ENCODE assay signal across 8 mouse cellular contexts in the genomic region with DNA sequence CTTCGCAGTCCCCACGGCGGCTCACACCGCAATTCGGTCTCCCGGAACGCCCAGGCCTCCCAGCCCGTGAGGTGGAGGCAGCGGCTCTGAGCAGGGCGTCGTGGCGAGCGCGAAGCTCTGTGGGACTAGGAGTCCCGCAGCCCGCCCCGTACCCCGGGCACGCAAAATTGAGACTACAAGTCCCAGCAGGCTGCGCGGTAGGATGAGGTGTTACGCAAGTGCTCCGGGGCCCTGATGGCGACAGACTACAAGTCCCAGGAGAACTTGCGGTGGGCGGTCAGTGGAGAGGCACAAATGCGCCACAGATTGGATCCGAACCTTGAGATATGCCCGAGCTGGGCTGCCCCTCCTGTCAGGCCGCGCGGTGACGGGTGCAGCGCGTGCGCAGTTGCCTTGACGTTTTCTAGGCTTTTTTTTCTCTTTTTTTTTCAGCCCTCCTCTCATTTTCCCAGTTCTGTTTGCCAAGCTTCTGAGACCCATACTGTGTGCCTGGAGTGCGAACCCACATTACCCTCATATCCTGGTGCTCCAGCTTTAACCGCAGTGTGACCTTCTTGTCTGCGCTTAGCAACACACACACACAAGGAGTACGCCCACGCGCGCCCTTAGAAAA. TPM values are rescaled to one million over a fixed set of nuclear protein-coding genes. Genes with fewer than 3 reads are reported as not detected.
DNase-seq lines count a peak whose midpoint lies in the region; ATAC-seq lines count a peak whose summit lies in the region.

No protein-coding gene starts in this region.

- H3K36me3 ChIP-seq in hindbrain, embryonic 16.5 days (ENCODE audit: control insufficient read depth, insufficient read depth, low read length), result no peaks in the 10 kb centered on the region
- no peaks in the 10 kb centered on the region for H3K36me3 ChIP-seq in macrophage (ENCODE audit: inconsistent target)

- H3K4me3 ChIP-seq in hindbrain, embryonic 16.5 days (ENCODE audit: low read length), result peak overlapping the region; percentile 65
- peak overlapping the region; percentile 65 for H3K4me3 ChIP-seq in macrophage (ENCODE audit: inconsistent target)

- no peaks in the 10 kb centered on the region for H3K27me3 ChIP-seq in hindbrain, embryonic 16.5 days (replicated peaks; ENCODE audit: control insufficient read depth, insufficient read depth, low read length)

- peaks cover 17% of the 10 kb centered on the region for H3K4me1 ChIP-seq in hindbrain, embryonic 16.5 days (ENCODE audit: control insufficient read depth, insufficient read depth, low read depth, low read length)

- peaks cover 42% of the 10 kb centered on the region for H3K79me2 ChIP-seq in macrophage (ENCODE audit: inconsistent target)

- WGBS in hindbrain, embryonic 16.5 days, result under 1% methylated on average over 44 of the region's 44 CpGs
- WGBS in macrophage (ENCODE audit: missing documents), result under 1% methylated on average over 38 of the region's 44 CpGs

- peak; percentile 99 for ATAC-seq in hindbrain, embryonic 16.5 days

- no peaks in the 10 kb centered on the region for H3K9me3 ChIP-seq in hindbrain, embryonic 16.5 days (ENCODE audit: control insufficient read depth, low read length)

- H3K4me2 ChIP-seq in hindbrain, embryonic 16.5 days (ENCODE audit: low read length), result peak overlapping the region; percentile 71

- peak overlapping the region; percentile 81 for H3K27ac ChIP-seq in hindbrain, embryonic 16.5 days (ENCODE audit: low read depth, low read length)
- peak overlapping the region; percentile 37 for H3K27ac ChIP-seq in macrophage

- H3K9ac ChIP-seq in hindbrain, embryonic 16.5 days (ENCODE audit: low read depth, low read length), result peak overlapping the region; percentile 84

- peak; percentile 99 for DNase-seq in ZHBTc4 (ENCODE audit: low read depth, low spot score)
- DNase-seq in cerebellum, postnatal 4 days (ENCODE audit: low spot score in 2 of 2), result peak; percentile 89 to 95
- peak; percentile 99 for DNase-seq in gastrocnemius, adult 18-20 months (ENCODE audit: low spot score)
- DNase-seq in left cerebral cortex, adult 18-20 months (ENCODE audit: low spot score in 2 of 2), result peak; percentile 99
- DNase-seq in right cerebral cortex, adult 18-20 months, result peak; percentile 100
- DNase-seq in urinary bladder, postnatal 25 days (ENCODE audit: low spot score), result peak; percentile 93

RNA-seq across cellular contexts. Expression of a gene that starts 22.8 kb away (rescaled TPM):
- total RNA-seq in gastrocnemius, adult 18-20 months (2021), result 10 to 100 TPM; 80.8 to 91.4 TPM
- polyA plus RNA-seq in hindbrain, embryonic 16.5 days (2015; fragmentation: Nextera tagmentation; extraction: Ambion mirVana), result 347 and 377 TPM in 2 replicates
- total RNA-seq in left cerebral cortex, adult 18-20 months (2021), result 100 to 1,000 TPM; 382 to 398 TPM
- total RNA-seq in macrophage (2018; cell fraction: chromatin; rRNA removed), result 100 to 1,000 TPM in 13 of 26 experiments, 10 to 100 TPM in 13; 53.9 to 175 (median 98.5) TPM
- total RNA-seq in macrophage (2018; cell fraction: cytosol; rRNA removed), result 10 to 100 TPM; 16.9 to 38.5 (median 26.3) TPM
- 100 to 1,000 TPM in 5 of 26 experiments, 10 to 100 TPM in 21; 35.7 to 126 (median 66.7) TPM for total RNA-seq in macrophage (2018; cell fraction: nucleus; rRNA removed)
- 28.4 to 40.0 TPM (median 31.3 TPM) in 3 replicates for polyA plus RNA-seq in macrophage (2018)

RNA-seq across cellular contexts. Expression of a gene that starts 49.8 kb away (rescaled TPM):
- total RNA-seq in gastrocnemius, adult 18-20 months (2021), result 1 to 10 TPM in 1 of 2 experiments, under 1 TPM in 1; 0.95 to 1.2 TPM
- polyA plus RNA-seq in hindbrain, embryonic 16.5 days (2015; fragmentation: Nextera tagmentation; extraction: Ambion mirVana), result 102 and 109 TPM in 2 replicates
- 10 to 100 TPM; 32.2 to 42.8 TPM for total RNA-seq in left cerebral cortex, adult 18-20 months (2021)
- under 1 TPM in 1 of 26 experiments, not detected in 25; 0.47 TPM for total RNA-seq in macrophage (2018; cell fraction: chromatin; rRNA removed)
- under 1 TPM in 1 of 26 experiments, not detected in 25; 0.14 TPM for total RNA-seq in macrophage (2018; cell fraction: cytosol; rRNA removed)
- not detected for total RNA-seq in macrophage (2018; cell fraction: nucleus; rRNA removed)
- not detected in 3 replicates for polyA plus RNA-seq in macrophage (2018)

Comparison
In these comparisons a context has a peak if more than half of its experiments do, and no peak if none do; other contexts are left out.
1. Peak in every context shown above with its lines: DNase-seq, ATAC-seq, H3K4me3 ChIP-seq and H3K27ac ChIP-seq.
2. RNA of a gene that starts 22.8 kb away (total RNA-seq): 382 to 398 TPM in left cerebral cortex, adult 18-20 months; 80.8 to 91.4 TPM in gastrocnemius, adult 18-20 months; every median in the first group is over 4 times any median in the second.
3. RNA of a gene that starts 49.8 kb away (total RNA-seq): 32.2 to 42.8 TPM in left cerebral cortex, adult 18-20 months; 0.95 to 1.2 TPM in gastrocnemius, adult 18-20 months; every median in the first group is over 10 times any median in the second.